Mouse (Mus musculus): ENCODE data around the gene 6030452D12Rik. TPM values are rescaled to one million over a fixed set of nuclear protein-coding genes. Genes with fewer than 3 reads are reported as not detected.

Gene 6030452D12Rik
- total RNA-seq, 2 experiments from 2014 or later = not detected

DNA sequence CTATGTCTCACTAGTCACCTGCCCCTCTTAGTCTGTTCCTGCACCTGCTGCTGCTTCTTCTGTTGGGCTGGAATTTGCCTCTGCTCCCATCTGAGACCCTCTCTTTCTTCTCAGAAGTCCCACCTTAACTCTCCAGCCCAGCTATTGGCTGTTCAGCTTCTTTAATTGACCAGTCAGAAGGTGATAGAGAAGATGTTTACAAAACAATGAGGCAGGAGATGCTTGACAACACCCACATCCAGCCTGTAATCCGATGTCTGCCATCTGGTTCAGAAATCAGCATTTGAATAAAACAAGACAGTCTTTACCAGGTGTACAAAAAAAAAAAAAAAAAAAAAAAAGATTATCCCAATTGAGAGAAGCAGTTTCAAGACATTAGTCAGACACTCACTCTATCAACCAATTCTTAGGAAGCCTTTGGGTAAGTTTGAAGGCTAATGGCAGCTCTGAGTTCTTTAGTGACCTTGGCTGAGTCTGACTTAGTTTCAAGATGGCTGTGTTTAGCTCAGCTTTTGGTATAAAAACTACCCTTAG, 15.7 kb downstream of the 6030452D12Rik start:
- intact Hi-C loops (cut with DNase I) = no loop called here
- no peak for DNase-seq

DNA sequence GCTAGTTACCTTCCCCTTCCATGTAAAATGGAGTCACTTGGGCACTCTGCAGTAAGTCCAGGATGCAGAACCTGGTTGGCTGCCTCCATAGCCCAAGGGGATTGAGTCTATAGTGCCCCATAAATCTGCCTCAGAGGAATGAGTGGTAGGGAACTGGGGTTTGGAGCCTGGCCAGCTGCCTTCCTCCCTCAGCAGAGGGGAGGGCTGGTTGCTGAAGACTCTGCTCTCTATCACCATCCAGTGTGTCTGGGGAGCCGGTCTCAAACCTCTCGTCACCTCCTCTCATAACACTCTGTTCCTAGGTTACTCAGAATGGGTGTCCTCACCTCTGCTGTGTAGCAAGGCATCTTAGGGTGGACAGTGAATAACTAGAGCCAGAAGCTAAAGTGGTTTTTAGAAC, 16.3 kb downstream of the 6030452D12Rik start:
- DNase-seq = no peak
- intact Hi-C loops (cut with DNase I) = no loop called here

DNA sequence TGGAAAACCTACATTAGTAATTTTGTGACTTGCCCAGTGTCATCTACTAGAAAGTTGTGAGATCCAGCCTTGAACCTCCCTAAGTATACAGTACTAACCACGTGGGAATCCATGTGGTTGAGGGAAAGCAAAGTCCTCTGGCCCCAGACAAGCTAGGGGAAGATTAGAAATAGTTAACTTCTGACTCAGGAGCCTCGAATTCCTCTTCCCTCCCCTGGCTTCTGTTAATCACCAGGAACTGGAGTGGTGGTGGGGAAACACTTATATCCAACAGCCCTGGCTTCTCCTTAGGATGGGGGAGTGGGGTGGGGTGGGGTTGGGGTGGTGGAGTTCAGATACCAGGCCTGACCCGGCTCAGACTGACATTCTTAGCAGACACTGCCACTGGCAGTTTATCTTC, 18.4 kb downstream of the 6030452D12Rik start:
- intact Hi-C loops (cut with DNase I) = no loop called here

DNA sequence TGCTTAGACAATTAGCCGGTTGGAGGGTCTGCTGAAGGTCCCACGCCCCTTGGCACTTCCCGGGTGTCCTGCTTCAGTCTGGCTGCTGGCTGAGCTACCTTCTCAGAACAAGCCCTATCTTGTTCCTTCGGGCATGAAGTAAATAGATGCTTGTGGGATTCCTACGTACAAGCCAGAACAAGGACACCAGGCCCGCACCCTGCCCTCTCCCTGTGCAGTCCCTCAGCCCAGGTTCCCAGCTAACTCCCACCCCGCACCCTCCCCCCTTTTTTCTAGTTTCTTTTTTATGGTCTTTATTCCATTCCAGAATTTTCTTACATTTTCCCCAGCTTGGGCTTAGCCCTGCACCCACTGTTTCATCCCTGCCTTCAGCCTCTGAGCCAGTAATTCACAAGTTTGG, 20.3 kb downstream of the 6030452D12Rik start:
- DNase-seq = no peak
- intact Hi-C loops (cut with DNase I) = no loop called here

More for the DNA sequence above, 18.4 kb downstream of the 6030452D12Rik start:
- DNase-seq = no peak

DNA sequence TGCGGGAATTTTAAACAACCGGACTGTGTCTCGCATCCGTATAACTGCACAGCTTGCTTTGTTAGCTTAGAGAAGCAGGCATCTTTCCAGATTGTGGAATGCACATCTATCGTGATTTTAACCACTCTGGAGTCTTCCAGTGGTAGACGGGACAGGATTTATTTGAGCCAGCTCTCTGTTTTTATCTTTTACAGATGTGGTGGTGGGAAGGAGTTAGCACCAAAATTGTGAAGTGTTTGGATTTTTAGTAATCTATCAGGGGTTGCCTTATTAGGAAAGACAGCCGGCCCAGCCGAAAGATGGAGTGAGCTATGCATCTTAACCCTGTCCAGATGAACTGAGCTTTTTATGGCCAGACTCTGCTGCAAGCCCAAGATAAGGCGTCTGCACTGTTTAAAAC, 21.5 kb downstream of the 6030452D12Rik start:
- DNase-seq = no peak
- intact Hi-C loops (cut with DNase I) = no loop called here

DNA sequence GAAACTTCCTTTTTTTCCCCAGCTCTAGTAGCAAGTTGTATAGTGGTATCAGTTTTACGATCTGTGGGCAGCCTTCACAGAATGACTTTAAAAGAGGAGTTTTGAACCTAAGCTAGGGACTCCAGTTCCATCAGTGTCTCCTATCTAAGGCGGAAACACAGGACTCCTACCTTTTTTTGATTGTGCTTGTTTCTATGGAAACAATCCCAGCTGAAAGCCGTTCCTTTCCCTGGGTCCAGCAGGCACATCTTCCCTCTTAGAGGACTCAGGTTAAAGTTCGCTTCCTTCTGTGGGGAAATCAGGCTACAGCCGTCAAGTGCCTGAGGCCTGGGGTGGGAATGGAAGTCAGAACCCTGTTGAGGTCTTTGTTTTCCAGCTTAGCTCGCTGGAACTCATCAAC, 26.4 kb downstream of the 6030452D12Rik start:
- intact Hi-C loops (cut with DNase I) = no loop called here

DNA sequence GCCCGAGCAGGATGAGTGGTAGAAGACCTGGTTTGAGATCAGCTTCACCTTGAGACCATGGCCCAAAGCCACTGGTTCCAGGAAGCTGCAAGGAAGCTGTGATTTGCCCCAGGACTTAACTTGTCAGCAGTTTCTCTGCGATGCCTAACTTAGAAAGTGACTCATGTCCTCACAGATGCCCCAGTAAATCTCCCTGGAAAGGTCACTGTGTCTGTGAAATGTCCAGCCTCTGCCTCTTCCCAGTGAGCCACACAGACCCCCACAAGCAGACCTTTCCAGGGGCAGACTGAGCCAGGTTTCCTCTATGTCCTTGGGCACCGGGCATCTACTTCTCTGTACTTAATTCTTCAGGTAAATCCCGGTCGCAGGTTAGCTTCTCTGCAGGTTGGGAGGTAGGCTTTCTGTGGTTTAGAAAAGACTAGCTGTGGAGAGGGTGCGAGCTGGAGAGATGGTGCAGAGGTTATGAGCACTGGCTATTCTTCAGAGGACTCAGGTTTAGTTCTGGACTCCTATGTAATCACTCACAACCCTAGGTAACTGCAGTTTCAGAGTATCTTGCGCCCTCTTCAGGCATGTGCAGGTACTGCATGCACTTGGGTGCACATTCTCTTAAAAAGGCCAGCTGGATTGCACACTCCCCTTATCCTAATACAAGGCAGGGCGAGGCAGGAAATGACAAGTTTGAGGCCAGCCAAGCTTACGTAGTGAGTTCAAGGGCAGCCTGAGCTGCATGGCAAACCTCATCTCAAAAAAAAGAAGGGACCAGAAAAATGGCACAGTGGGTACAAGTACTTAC, 27.1 kb downstream of the 6030452D12Rik start:
- intact Hi-C loops (cut with DNase I) = no loop called here
- DNase-seq = no peak

More for the DNA sequence above, 26.4 kb downstream of the 6030452D12Rik start:
- no peak for DNase-seq

DNA sequence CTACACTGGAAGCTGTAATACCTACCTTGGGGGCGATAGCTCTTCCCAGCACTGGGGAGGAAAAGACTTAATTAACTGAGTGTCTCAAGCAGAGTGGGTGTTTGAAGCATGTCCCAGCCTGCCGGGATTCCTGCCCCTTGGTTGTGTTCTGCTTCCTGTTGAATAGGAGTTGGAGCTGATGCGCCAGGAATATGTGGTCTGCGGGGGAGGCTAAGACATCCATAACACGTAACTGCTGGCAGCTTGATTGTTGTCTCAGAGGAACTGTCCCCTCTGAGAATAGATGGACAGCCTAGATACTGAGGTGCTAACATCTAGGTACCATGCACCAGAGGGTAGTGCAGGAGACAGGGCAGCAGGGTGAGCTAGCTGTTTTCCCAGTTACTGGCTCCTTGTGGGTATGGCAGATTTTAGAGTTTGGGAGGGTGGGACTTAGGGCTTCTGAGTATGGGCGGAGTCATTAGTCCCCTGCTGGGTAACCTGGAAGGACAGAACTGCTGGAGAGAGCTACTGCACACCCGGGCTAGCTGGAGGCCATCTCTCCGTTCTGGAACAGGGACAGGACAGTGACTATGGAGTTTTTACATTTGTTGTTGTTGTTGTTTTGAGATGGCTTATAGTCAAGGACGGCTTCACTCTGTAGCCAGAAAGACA, 28.4 kb downstream of the 6030452D12Rik start:
- no peak for DNase-seq
- intact Hi-C loops (cut with DNase I) = no loop called here

DNA sequence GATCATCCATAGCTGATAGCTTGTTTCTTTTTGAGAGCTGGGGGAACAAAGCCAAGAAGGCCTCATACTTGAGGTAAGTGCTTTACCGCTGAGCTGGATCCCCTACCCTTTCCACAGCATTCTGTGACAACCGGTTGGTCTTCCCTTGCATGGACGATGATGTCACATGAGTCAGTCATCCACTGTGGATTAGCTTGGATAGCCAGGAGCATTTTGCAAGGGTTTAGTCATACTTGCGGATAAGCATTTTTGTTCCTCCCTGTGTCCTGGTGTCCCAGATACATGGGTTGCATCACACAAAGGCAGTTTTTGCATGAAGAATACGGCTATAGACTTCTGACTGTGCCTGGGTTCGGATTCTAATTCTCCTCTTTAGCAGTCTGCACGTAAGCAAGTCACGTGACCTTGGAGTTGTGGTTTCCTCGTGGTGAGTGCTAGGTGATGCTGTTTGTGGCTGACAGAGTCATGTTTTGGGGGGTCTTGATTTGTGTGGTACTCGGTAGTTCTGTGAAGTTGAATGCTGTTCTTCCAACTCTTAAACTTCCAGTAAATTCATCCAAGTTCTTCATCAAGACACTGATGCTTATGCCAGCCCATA, 29.7 kb downstream of the 6030452D12Rik start:
- no peak for DNase-seq
- intact Hi-C loops (cut with DNase I) = no loop called here

DNA sequence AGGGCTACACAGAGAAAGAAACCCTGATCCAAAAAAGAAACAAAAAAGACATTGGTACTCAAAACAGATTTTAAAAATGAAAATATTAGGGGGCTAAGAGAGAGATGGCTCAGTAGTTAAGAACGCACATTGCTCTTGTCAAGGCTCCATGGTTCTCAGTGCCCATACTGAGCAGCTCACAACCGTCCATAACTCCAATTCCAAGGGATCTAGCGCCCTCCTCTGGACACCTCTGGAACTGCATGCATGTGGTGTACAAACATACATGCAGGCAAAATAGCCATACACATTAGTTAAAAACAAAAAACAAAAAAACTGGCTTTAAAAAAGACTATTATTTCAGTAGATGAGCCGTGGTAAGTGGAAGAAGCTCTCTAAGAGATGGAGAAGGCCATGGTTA, 30.2 kb downstream of the 6030452D12Rik start:
- no peak for DNase-seq
- intact Hi-C loops (cut with DNase I) = no loop called here

DNA sequence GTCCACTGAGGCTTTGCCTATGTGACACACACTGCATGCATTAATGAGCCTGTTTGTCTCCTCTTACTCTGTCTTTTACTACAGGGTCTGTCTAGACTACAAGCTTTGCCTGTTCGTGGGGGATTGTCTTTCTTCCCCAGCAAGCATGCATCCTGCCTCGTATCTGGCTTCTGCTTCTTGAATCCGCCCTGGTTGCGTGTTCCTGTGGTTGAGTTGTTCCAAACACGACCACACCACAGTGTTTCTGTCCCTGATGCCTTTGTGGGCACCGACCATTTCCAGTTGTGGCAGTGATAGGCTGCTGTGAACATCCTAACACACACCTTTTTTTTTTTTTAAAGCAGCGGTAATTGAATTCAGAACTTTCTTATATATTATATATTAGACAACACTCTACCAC, 33.4 kb downstream of the 6030452D12Rik start:
- no peak for DNase-seq
- intact Hi-C loops (cut with DNase I) = no loop called here

DNA sequence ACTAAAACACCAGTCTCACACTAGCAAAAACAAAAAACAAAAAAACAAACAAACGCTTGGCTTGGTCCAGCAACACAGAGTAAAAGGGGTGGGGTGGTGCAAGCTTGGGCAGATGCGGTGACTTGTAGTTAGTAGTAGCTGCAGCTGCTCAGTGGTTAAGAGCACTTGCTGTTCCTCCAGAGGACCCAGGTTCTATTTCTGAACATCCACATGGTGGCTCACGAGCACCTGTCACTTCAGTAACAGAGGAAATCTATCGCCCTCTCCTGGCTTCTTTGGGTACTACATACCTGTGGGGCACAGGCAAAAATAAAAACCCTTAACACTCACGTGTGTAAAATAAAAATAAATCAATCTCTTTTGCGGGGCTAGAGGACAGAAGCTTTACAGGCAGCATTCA, 34.1 kb downstream of the 6030452D12Rik start:
- intact Hi-C loops (cut with DNase I) = no loop called here
- DNase-seq = peak; percentile 52

DNA sequence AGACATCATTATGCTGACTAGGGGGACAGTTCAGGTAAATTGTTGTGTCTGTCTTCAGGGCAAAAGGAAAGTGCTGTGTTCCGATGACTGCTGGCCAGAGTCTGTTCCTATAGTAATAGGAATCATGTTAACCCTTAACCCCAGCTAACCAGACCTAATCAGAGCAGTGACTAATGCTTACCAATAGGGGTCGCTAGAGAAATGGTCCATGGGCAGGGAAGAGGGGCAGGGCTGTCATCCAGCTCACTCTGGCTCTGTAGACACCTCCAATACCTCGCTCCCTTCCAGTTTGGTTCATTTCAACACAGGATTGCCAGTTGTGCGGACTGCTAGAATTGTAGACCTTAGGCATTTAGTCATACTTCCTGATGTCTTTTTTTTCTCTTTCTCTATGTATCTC, 35.1 kb downstream of the 6030452D12Rik start:
- DNase-seq = no peak
- intact Hi-C loops (cut with DNase I) = no loop called here

DNA sequence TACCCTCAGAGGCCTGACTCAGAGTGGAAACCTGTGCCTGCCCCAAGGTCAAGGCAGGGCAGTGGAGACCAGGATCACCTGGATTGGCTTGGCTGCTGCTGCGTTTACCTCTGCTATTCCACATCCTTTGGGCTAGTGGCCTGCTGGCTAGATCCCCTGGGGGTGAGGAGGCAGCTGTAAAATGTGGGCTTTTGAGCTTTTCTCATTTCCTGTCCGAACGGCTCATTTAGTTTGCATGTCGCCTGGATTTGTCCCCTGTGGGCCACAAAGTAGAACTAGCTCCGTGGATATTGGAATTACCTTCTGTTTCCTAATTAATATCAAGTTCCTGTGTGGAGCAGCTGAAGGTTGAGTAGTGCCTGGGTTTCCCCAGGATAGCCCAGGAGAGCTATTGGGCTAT, 38.9 kb downstream of the 6030452D12Rik start:
- intact Hi-C loops (cut with DNase I) = no loop called here
- no peak for DNase-seq

DNA sequence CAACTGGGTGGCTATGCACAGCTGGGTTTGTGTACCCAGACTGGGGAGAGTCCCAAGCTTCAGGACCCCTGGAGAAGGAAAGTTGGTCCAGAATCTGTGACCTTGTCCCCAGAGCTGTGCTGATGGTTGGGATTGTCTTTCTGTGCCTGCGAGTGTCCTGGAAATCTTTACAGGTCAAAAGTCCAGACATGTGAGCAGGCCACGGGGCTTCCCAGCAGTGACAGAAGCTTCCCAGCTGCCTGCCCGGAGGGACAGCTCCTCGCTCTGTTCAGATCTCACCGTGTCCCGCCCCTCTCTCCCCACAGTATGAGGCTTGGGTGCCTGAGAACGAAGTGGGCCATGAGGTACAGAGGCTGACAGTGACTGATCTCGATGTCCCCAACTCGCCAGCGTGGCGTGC, 40.7 kb downstream of the 6030452D12Rik start:
- intact Hi-C loops (cut with DNase I) = no loop called here

DNA sequence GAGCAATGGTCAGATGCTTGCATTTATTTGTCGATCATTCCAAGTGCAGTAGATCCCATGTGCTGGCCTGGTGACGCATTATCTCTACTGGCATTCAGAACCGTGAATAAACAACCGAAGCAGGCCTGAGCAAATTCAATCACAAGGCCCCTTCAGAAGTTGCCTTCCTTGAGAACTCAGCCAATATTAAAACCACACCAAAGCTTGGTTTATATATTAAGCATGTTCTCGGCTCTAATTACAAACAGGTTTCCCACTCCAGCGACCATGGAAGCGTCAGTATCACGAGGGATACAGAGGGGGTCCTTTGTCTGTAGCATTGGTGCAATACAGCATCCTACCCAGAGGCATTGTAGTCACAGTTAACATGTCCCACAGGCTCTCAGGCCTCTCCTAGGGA, 42.7 kb downstream of the 6030452D12Rik start:
- DNase-seq = no peak
- intact Hi-C loops (cut with DNase I) = no loop called here

More for the DNA sequence above, 40.7 kb downstream of the 6030452D12Rik start:
- DNase-seq = no peak

DNA sequence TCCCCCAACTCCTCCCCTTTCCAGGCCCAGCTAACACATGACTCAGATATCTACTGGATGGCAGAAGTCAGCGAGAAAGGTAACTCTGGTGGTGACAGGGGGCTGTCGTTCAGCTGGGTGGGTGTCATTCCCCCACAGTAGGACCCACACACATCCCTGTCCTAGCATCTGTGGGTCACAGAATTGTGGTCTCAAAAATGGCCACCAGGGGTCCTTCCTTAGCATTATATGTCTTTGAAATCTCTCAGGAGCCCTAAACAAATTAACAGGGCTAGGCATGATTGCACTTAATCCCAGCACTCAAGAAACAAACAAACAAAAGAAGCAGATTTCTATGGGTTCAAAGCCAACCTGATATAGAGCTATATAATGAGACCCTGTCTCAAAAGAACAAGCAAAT, 44.8 kb downstream of the 6030452D12Rik start:
- intact Hi-C loops (cut with DNase I) = no loop called here
- DNase-seq = no peak

DNA sequence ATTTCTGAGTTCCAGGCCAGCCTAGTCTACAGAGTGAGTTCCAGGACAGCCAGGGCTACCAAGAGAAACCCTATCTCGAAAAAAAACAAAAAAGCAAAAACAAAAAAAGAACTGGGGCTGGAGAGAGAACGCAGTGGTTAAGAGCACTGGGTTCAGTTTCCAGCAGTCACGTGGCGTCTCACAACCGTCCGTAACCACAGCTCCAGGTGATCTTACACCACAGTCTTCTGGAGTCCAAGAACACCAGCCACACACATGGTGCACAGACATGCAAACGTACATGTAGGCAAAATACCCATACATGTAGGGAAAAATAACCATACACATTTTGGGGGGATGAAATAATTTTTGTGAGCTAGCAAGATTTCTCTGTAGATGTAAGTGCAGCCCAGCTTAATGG, 46.4 kb downstream of the 6030452D12Rik start:
- DNase-seq = no peak
- intact Hi-C loops (cut with DNase I) = no loop called here

DNA sequence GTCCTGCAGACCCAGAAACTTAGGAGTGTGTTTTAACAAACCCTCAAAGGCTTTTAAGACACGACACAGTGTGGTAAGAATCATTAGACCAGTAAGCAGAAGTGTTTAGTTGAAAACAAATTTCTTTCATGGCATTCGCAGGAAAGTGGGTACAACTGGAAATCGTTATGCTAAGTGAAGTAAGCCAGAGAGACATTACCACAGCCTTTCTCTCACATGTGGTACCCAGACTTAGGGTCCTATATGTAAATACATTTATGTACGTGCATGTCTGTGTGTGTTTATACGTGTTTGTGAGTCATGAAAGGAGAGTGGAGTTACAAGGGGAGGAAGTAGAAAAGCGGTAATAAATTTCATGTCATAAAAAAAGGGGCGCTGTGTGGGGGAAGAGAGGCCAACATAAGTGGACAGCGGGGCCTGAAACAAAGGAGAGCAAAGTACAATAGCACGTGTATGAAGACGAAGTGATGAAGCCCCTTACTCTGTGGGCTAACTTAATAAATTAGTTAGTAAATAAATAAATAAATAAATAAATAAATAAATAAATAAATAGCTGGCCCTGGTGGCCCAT, 48.1 kb downstream of the 6030452D12Rik start:
- intact Hi-C loops (cut with DNase I) = no loop called here
- no peak for DNase-seq

DNA sequence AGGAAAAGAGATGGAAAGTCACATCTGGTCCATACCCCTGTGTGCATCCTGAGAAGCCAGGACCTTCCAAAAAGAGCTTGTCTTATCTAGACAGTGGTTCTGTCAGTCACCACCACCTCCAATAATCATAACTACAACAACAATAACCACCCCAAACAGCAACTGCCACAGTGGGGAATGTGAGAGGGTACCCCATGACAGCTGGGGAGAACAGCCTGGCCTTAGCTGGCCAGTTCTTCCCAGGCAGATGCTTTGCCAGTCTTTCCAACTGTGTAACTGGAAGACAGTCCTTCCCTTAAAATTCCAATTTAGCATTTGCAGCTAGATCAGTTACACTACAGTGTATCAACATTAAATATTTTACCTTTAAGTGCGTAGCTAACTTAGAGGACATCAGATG, 50.6 kb downstream of the 6030452D12Rik start:
- DNase-seq = no peak
- intact Hi-C loops (cut with DNase I) = no loop called here

DNA sequence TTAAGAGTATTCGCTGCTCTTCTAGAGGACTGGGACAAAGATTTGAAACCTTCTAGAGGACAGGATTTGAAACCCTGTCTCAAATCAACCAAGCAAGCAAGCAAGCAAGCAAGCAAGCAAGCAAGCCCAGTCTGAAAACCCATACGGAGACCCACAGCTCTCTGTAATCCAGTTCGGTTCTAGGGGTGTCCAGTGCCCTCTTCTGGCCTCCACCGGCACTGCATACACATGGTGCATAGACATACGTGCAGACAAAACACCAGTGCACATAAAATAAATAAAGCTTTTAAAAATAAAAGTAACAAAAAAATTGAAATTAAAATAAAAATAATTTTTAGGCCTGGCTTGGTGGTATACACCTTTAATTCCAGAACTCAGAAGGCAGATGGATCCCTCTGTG, 53.7 kb downstream of the 6030452D12Rik start:
- intact Hi-C loops (cut with DNase I) = no loop called here

More for the DNA sequence above, 53.7 kb downstream of the 6030452D12Rik start:
- DNase-seq = no peak

Measured in left cerebral cortex, postnatal 4 days (tissue).